Mouse (Mus musculus): ENCODE measurements around the gene Rem1.
"Not testable (repeated sequence)": the region's sequence is repeated elsewhere in the genome, so short reads cannot be mapped to it uniquely, and the experiment has no call there.

The Rem1 gene

GRCm38 (mm10) chr2:152629239-152629638 is 2.5 kb downstream of the Rem1 start:
- no peak for DNase-seq (ENCODE audit: low read depth, low spot score)

GRCm38 (mm10) chr2:152629904-152630303 is 3.2 kb downstream of the Rem1 start:
- DNase-seq (ENCODE audit: low read depth, low spot score): no peak

- no peak for DNase-seq (ENCODE audit: low read depth, low spot score)
Observed at GRCm38 (mm10) chr2:152633334-152633733, 6.6 kb downstream of the Rem1 start.

GRCm38 (mm10) chr2:152634311-152634710 is 7.6 kb downstream of the Rem1 start:
- no peak for DNase-seq (ENCODE audit: low read depth, low spot score)

- DNase-seq (ENCODE audit: low read depth, low spot score): no peak
Observed at GRCm38 (mm10) chr2:152636246-152637005, 9.7 kb downstream of the Rem1 start.

GRCm38 (mm10) chr2:152637006-152637322 is 10.2 kb downstream of the Rem1 start:
- no peak for DNase-seq (ENCODE audit: low read depth, low spot score)

- DNase-seq (ENCODE audit: low read depth, low spot score): no peak
Observed at GRCm38 (mm10) chr2:152637381-152637780, 10.6 kb downstream of the Rem1 start.

GRCm38 (mm10) chr2:152638865-152639264 is 12.1 kb downstream of the Rem1 start:
- DNase-seq (ENCODE audit: low read depth, low spot score): no peak

- no peak for DNase-seq (ENCODE audit: low read depth, low spot score)
Observed at GRCm38 (mm10) chr2:152639406-152640113, 12.8 kb downstream of the Rem1 start.

- DNase-seq (ENCODE audit: low read depth, low spot score): no peak
Observed at GRCm38 (mm10) chr2:152652901-152653620, 26.3 kb downstream of the Rem1 start.

GRCm38 (mm10) chr2:152653874-152654715 is 27.3 kb downstream of the Rem1 start:
- DNase-seq (ENCODE audit: low read depth, low spot score): peak; percentile 93

- no peak for DNase-seq (ENCODE audit: low read depth, low spot score)
Observed at GRCm38 (mm10) chr2:152657398-152657797, 30.6 kb downstream of the Rem1 start.

- DNase-seq (ENCODE audit: low read depth, low spot score): no peak
Observed at GRCm38 (mm10) chr2:152661163-152661562, 34.4 kb downstream of the Rem1 start.

- not testable (repeated sequence) for DNase-seq (ENCODE audit: low read depth, low spot score)
Observed at GRCm38 (mm10) chr2:152666191-152666590, 39.4 kb downstream of the Rem1 start.

- peak; percentile 87 for DNase-seq (ENCODE audit: low read depth, low spot score)
Observed at GRCm38 (mm10) chr2:152669256-152669638, 42.5 kb downstream of the Rem1 start, which contains the start of gene H13. TSS of gene H13 (plus strand) at chr2:152669461.

- no peak for DNase-seq (ENCODE audit: low read depth, low spot score)
Observed at GRCm38 (mm10) chr2:152669639-152670484, 43.1 kb downstream of the Rem1 start.

- DNase-seq (ENCODE audit: low read depth, low spot score): no peak
Observed at GRCm38 (mm10) chr2:152670983-152671641, 44.4 kb downstream of the Rem1 start.

GRCm38 (mm10) chr2:152671642-152671999 is 44.9 kb downstream of the Rem1 start:
- DNase-seq (ENCODE audit: low read depth, low spot score): peak; percentile 66

- no peak for DNase-seq (ENCODE audit: low read depth, low spot score)
Observed at GRCm38 (mm10) chr2:152672166-152672565, 45.4 kb downstream of the Rem1 start.

- no peak for DNase-seq (ENCODE audit: low read depth, low spot score)
Observed at GRCm38 (mm10) chr2:152674148-152674547, 47.4 kb downstream of the Rem1 start.

All from telencephalon, adult 2 months (tissue).